Mouse (Mus musculus): ENCODE data around the gene Gm10770.
A peak's percentile ranks its signal among the peaks of the same experiment; 100 is the strongest.
"Not testable (repeated sequence)": the region's sequence is repeated elsewhere in the genome, so short reads cannot be mapped to it uniquely, and the experiment has no call there.

Gene Gm10770

GRCm38 (mm10) chr2:150179579-150179978 lies at the start of gene Gm10770:
TSS of gene Gm10770 (minus strand) at chr2:150179679.
- not testable (repeated sequence) for DNase-seq (ENCODE audit: low read depth)

- DNase-seq (ENCODE audit: low read depth): not testable (repeated sequence)
Measured at GRCm38 (mm10) chr2:150223263-150223662, 43.8 kb upstream of the Gm10770 start.

- DNase-seq (ENCODE audit: low read depth): not testable (repeated sequence)
Measured at GRCm38 (mm10) chr2:150218363-150218725, 38.9 kb upstream of the Gm10770 start.

- peak; percentile 41 for DNase-seq (ENCODE audit: low read depth)
Measured at GRCm38 (mm10) chr2:150217600-150218362, 38.3 kb upstream of the Gm10770 start, which contains the start of gene Zfp937. TSS of gene Zfp937 (plus strand) at chr2:150218073.

GRCm38 (mm10) chr2:150181570-150181999 lies 2.1 kb upstream of the Gm10770 start, which contains the start of gene Gm14139:
TSS of gene Gm14139 (plus strand) at chr2:150181755.
- peak; percentile 6 for DNase-seq (ENCODE audit: low read depth)

GRCm38 (mm10) chr2:150181046-150181445 lies 1.6 kb upstream of the Gm10770 start:
- not testable (repeated sequence) for DNase-seq (ENCODE audit: low read depth)

- DNase-seq (ENCODE audit: low read depth): no peak
Measured at GRCm38 (mm10) chr2:150173833-150174232, 5.6 kb downstream of the Gm10770 start.

GRCm38 (mm10) chr2:150166703-150167102 lies 12.8 kb downstream of the Gm10770 start:
- no peak for DNase-seq (ENCODE audit: low read depth)

GRCm38 (mm10) chr2:150136435-150136897 lies 43.0 kb downstream of the Gm10770 start, which contains the start of gene Zfp120:
TSS of gene Zfp120 (minus strand) at chr2:150136708.
- peak; percentile 94 for DNase-seq (ENCODE audit: low read depth)

GRCm38 (mm10) chr2:150132773-150133172 lies 46.7 kb downstream of the Gm10770 start:
- no peak for DNase-seq (ENCODE audit: low read depth)

GRCm38 (mm10) chr2:150132002-150132401 lies 47.5 kb downstream of the Gm10770 start:
- not testable (repeated sequence) for DNase-seq (ENCODE audit: low read depth)

Measured in induced T-regulatory cell, adult 2 months (primary cell).